Mouse (Mus musculus) ES-E14 (cell line): ENCODE data around the gene Cep44. TPM values are rescaled to one million over a fixed set of nuclear protein-coding genes. Genes with fewer than 3 reads are reported as not detected.

Source experiments
- DNase-seq: peaks from one replicate; pipeline ENCODE4 v3.0.0-alpha.2; 2013; ENCODE audit warnings: low read depth, low spot score
- H3K27ac ChIP-seq: 2 replicates; pipeline ENCODE4 v1.5.1; 2012; ENCODE audit warnings: low read depth, mild to moderate bottlenecking, low read length, moderate library complexity, mixed read lengths; ENCODE audit not compliant: poor library complexity, insufficient read depth, severe bottlenecking
- H3K36me3 ChIP-seq: 2 replicates; pipeline ENCODE4 v1.6.1; 2012; ENCODE audit warnings: mild to moderate bottlenecking, low read length, moderate library complexity, mixed read lengths; ENCODE audit not compliant: control insufficient read depth, poor library complexity, insufficient read depth, severe bottlenecking
- H3K4me1 ChIP-seq, 2 experiments: fragments of 150-350 bp in 1 of 2; sonication (generic) in 1 of 2; 2 replicates each; pipeline ENCODE4 v1.6.1; 2012; ENCODE audit warnings: low read length in 2 of 2, mild to moderate bottlenecking in 1 of 2, mixed read lengths in 1 of 2; ENCODE audit not compliant: control insufficient read depth in 2 of 2, insufficient read depth in 2 of 2, poor library complexity in 1 of 2
- H3K4me3 ChIP-seq, 2 experiments: fragments of 150-350 bp in 1 of 2; sonication (generic) in 1 of 2; 2 replicates each; pipeline ENCODE4 v1.5.1; 2012; ENCODE audit warnings: low read length in 2 of 2, low read depth in 1 of 2, mild to moderate bottlenecking in 1 of 2, mixed read lengths in 1 of 2; ENCODE audit not compliant: insufficient read depth in 1 of 2, poor library complexity in 1 of 2, severe bottlenecking in 1 of 2
- H3K9ac ChIP-seq: 2 replicates; pipeline ENCODE4 v1.6.1; 2012; ENCODE audit warnings: low read depth, mild to moderate bottlenecking, low read length, mixed read lengths; ENCODE audit not compliant: poor library complexity, insufficient read depth, severe bottlenecking
- H3K9me3 ChIP-seq: fragments of 150-350 bp; sonication (generic); 2 replicates; pipeline ENCODE4 v1.6.1; 2012; ENCODE audit warnings: low read depth, mild to moderate bottlenecking, low read length; ENCODE audit not compliant: control insufficient read depth, insufficient read depth
- CHD2 ChIP-seq: IDR thresholded peaks from 2 replicates; pipeline ENCODE4 v1.6.1; 2014; ENCODE audit warnings: mild to moderate bottlenecking, low read depth, low read length, inconsistent platforms
- HCFC1 ChIP-seq: IDR thresholded peaks from 2 replicates; pipeline ENCODE4 v1.6.1; 2012; ENCODE audit warnings: low read length, inconsistent platforms, borderline replicate concordance; ENCODE audit not compliant: insufficient read depth
- MAFK ChIP-seq: IDR thresholded peaks from 2 replicates; pipeline ENCODE4 v1.6.1; 2014; ENCODE audit warnings: mild to moderate bottlenecking, low read depth, low read length, inconsistent platforms; ENCODE audit not compliant: insufficient read depth
- ZC3H11A ChIP-seq: IDR thresholded peaks from 2 replicates; pipeline ENCODE4 v1.6.1; 2012; ENCODE audit warnings: low read depth, mild to moderate bottlenecking, inconsistent platforms, low read length, borderline replicate concordance
- ZNF384 ChIP-seq: IDR thresholded peaks from 2 replicates; pipeline ENCODE4 v1.6.1; 2012; ENCODE audit warnings: low read depth, low read length, inconsistent platforms
- in situ Hi-C, 2 experiments: fragments of 600-800 bp; cut with MboI; formaldehyde crosslinking; loops; one replicate each; pipeline ENCODE4 v1.15.1; 2025; ENCODE audit warnings: low sequenced_read_pairs in 2 of 2, inconsistent platforms in 1 of 2; ENCODE audit not compliant: unreplicated experiment in 2 of 2
- total RNA-seq: library from RNA; depleted of rRNA; stranded (reverse); fragments of 300-350 nt; gene quantifications from 2 replicates; pipeline ENCODE4 v1.2.3, GENCODE M21; 2012

Gene Cep44
- total RNA-seq, 1 experiment = 37.0 TPM

DNA sequence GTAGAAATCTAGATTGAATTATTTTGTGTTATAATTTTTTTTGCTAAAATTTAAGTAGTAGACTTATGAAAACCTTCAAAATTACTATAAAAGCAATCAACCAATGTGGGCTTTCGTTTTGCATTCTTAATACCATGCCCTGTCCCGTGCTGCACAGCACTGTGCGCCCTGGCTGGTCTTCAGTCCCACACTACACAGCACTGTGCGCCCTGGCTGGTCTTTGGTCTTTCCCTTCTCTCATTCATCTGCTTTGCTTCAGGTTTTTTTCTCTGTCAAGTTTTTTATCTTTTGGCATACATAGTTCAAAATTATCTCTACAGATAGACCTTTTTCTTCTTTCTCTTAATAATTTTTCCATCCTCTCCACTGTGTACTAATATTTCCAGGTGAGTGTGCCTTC lies 30.1 kb upstream of the Cep44 start:
- DNase-seq = no peak
- Histone ChIP-seq H3K27ac (no peak overlapping the region), H3K9me3 (no peaks in the 10 kb centered on the region), H3K4me1 (no peaks in the 10 kb centered on the region), H3K36me3 (no peaks in the 10 kb centered on the region), H3K4me3 (no peak overlapping the region), H3K9ac (no peak overlapping the region)
- in situ Hi-C loops = no loop called here
- no peak for TF ChIP-seq CHD2
- TF ChIP-seq ZC3H11A = no peak
- no peak for TF ChIP-seq ZNF384
- TF ChIP-seq MAFK = no peak
- no peak for TF ChIP-seq HCFC1

- H3K9ac ChIP-seq = no peak overlapping the region
- peak overlapping the region in 1 of 2 experiments; percentile 53; a peak in 3 of 4 replicates for H3K4me3 ChIP-seq
- H3K4me1 ChIP-seq = 0 out of 4 replicates have a peak, but pooled peaks cover 0 to 4% of the 10 kb centered on the region in 2 experiments
- in situ Hi-C loops = no loop called here
- no peak overlapping the region for H3K27ac ChIP-seq
- no peaks in the 10 kb centered on the region for H3K36me3 ChIP-seq
- no peaks in the 10 kb centered on the region for H3K9me3 ChIP-seq
- DNase-seq = peak; percentile 38
- TF ChIP-seq MAFK (no peak), CHD2 (no peak), HCFC1 (no peak)
Observed at GRCm38 (mm10) chr8:56566856-56567255, 16.0 kb upstream of the Cep44 start.

- no peak overlapping the region for H3K4me3 ChIP-seq
- no peaks in the 10 kb centered on the region for H3K9me3 ChIP-seq
- no peak overlapping the region for H3K27ac ChIP-seq
- in situ Hi-C loops = no loop called here
- 0 out of 4 replicates have a peak, but pooled peaks cover 0 to 4% of the 10 kb centered on the region in 2 experiments for H3K4me1 ChIP-seq
- TF ChIP-seq CHD2 (no peak), MAFK (no peak), HCFC1 (no peak), ZC3H11A (no peak), ZNF384 (no peak)
- no peak for DNase-seq
- H3K9ac ChIP-seq = no peak overlapping the region
- H3K36me3 ChIP-seq = no peaks in the 10 kb centered on the region
Observed at GRCm38 (mm10) chr8:56564399-56565047, 13.7 kb upstream of the Cep44 start.

- no peak for DNase-seq
- Histone ChIP-seq H3K36me3 (no peaks in the 10 kb centered on the region), H3K9me3 (no peaks in the 10 kb centered on the region), H3K4me3 (no peak overlapping the region), H3K4me1 (0 out of 4 replicates have a peak, but pooled peaks cover 0 to 2% of the 10 kb centered on the region in 2 experiments), H3K9ac (no peak overlapping the region), H3K27ac (no peak overlapping the region)
- in situ Hi-C loops = no loop called here
- TF ChIP-seq MAFK = no peak
- TF ChIP-seq ZC3H11A = no peak
- no peak for TF ChIP-seq HCFC1
- no peak for TF ChIP-seq ZNF384
- no peak for TF ChIP-seq CHD2
Observed at GRCm38 (mm10) chr8:56552551-56553103, 1.8 kb upstream of the Cep44 start.

DNA sequence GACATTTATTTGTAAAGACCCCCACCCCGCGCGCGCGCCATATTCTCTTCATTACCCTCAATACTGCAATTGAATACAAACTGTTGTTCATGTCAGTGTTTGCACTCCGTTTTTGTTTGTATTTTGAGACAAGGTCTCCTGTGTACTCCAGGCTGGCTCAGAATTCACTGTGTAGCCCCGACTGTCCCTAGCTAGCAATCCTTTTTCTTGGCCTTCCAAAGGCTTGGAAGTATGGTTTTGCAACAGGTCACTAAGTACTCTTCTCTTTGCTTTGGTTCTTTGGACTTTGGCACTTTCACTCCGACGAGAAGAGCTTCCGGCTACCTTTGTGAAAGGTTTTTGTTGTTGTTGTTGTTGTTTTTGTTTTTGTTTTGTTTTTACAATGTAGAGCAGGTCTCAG lies 1.2 kb upstream of the Cep44 start:
- no peak for DNase-seq
- in situ Hi-C loops = no loop called here
- Histone ChIP-seq H3K27ac (no peak overlapping the region), H3K9ac (peak overlapping the region; percentile 70), H3K36me3 (no peaks in the 10 kb centered on the region), H3K4me1 (0 out of 4 replicates have a peak, but pooled peaks cover 0 to 2% of the 10 kb centered on the region in 2 experiments), H3K9me3 (no peaks in the 10 kb centered on the region), H3K4me3 (peak overlapping the region; percentile 84 to 99)
- no peak for TF ChIP-seq CHD2
- TF ChIP-seq ZNF384 = no peak
- no peak for TF ChIP-seq MAFK
